Mouse (Mus musculus) bone marrow, adult 2 months (tissue): Measurements from ENCODE around the gene Adam33. TPM values are rescaled to one million over a fixed set of nuclear protein-coding genes. Genes with fewer than 3 reads are reported as not detected.
A peak's percentile ranks its signal among the peaks of the same experiment; 100 is the strongest.

Experiments
- H3K27ac ChIP-seq: fragments of 200-500 bp; 2 replicates; pipeline ENCODE4 v1.5.1; 2012; ENCODE audit warnings: low read depth, mild to moderate bottlenecking, control low read depth, inconsistent platforms, low read length; ENCODE audit not compliant: control insufficient read depth, poor library complexity, insufficient read depth
- H3K4me1 ChIP-seq: fragments of 200-500 bp; 2 replicates; pipeline ENCODE4 v1.6.1; 2011; ENCODE audit warnings: low read length; ENCODE audit not compliant: control insufficient read depth, insufficient read depth
- H3K4me3 ChIP-seq: fragments of 200-500 bp; replicated peaks from 2 replicates; pipeline ENCODE3; 2011; ENCODE audit warnings: mild to moderate bottlenecking, low read depth, low read length, control low read depth; ENCODE audit not compliant: control insufficient read depth
- CTCF ChIP-seq: fragments of 200-500 bp; IDR thresholded peaks from 2 replicates; pipeline ENCODE4 v1.5.1; 2011; ENCODE audit warnings: low read length, control low read depth; ENCODE audit not compliant: control insufficient read depth, insufficient read depth
- POLR2A ChIP-seq: fragments of 200-500 bp; IDR thresholded peaks from 2 replicates; pipeline ENCODE4 v1.6.1; 2011; ENCODE audit warnings: low read depth, mild to moderate bottlenecking, control low read depth, low read length, borderline replicate concordance; ENCODE audit not compliant: control insufficient read depth
- WGBS: fragments of 180-500 bp; shearing (Covaris S2); methylation state at CpG from one replicate; pipeline ENCODE4 v1.1.7; 2018; 5-methylcytosine and 5-hydroxymethylcytosine counted together
- polyA plus RNA-seq: library from polyadenylated mRNA; stranded (reverse); fragments of >200 nt; gene quantifications from 2 replicates; pipeline ENCODE4 v1.2.4, GENCODE M21; 2011; ENCODE audit warnings: low replicate concordance; ENCODE audit not compliant: missing spikeins, insufficient read depth, insufficient read length

Gene Adam33
- polyA plus RNA-seq, 1 experiment, result 47.9 TPM

DNA sequence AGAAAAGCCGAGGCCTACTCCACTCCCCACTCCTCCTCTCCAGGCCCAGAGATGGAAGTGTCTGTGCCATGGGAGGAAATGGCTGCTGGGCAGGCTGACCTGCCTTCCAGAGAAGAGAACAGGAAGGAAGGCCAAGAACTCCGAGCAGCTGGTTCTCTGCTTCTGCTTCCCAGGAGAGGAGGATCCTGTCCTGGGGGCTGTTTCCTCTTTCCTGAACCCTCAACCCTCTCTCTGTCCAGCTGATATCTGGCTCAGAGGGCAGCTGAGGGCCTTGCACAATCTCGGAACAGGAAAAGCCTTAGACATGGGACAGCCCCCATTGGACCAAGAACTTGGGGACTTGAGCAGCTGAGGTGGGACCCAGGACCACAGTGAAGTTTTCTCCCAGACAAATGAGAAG lies 27.2 kb upstream of the Adam33 start:
- H3K4me1 ChIP-seq, result peaks cover 6% of the 10 kb centered on the region; the same call in 1 of the 2 replicates
- H3K27ac ChIP-seq, result no peak overlapping the region
- 42% methylated on average over 3 of the region's 3 CpGs for WGBS
- TF ChIP-seq CTCF, result no peak
- TF ChIP-seq POLR2A, result no peak
- H3K4me3 ChIP-seq, result no peak overlapping the region

DNA sequence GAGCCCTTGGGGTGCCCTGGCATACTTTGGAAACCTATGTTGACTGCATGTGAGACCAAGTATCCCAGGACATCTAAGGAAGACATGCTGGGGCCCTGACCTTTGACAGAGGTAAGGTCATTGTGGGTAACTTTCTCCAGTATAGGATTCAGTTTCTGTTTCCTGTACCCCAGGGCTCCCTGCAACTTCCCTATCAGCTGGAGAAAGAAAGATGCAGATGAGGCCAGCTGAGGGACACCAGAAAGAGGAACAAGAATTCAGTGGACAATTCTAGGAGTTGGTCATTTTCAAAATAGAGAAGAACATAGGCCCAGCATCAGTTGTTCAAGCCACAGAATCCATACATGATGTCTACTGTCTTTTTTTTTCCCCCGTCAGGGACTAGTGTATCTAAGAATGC lies 26.0 kb upstream of the Adam33 start:
- Histone ChIP-seq H3K4me1 (peaks cover 6% of the 10 kb centered on the region; the same call in 1 of the 2 replicates), H3K27ac (no peak overlapping the region; the same call in 1 of the 2 replicates), H3K4me3 (no peak overlapping the region)
- TF ChIP-seq CTCF (no peak), POLR2A (no peak)
- 50% methylated on average over 1 of the region's 1 CpGs for WGBS

DNA sequence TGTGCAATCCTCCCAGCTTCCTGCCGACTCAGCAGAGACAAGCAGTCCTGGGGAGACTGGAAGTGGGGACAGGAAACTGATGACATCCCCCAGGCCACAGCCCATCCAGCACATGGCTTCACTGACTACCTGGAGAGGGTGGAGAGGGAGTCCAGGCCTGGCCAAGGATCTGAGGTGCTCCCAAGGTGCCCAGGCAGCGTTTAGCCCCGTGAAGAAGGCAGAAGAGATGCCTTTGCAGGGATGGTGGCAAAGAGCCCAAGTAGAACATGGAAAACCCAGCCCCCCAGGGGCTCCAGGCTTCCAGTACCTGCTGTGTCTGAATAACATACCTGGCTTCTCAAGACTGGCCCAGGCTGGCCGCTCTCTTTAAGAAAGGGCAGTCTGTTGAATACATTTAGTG lies 25.0 kb upstream of the Adam33 start:
- Histone ChIP-seq H3K27ac (no peak overlapping the region), H3K4me1 (peaks cover 6% of the 10 kb centered on the region; the same call in 1 of the 2 replicates), H3K4me3 (no peak overlapping the region)
- 65% methylated on average over 4 of the region's 4 CpGs for WGBS
- TF ChIP-seq CTCF, result no peak
- TF ChIP-seq POLR2A, result no peak

DNA sequence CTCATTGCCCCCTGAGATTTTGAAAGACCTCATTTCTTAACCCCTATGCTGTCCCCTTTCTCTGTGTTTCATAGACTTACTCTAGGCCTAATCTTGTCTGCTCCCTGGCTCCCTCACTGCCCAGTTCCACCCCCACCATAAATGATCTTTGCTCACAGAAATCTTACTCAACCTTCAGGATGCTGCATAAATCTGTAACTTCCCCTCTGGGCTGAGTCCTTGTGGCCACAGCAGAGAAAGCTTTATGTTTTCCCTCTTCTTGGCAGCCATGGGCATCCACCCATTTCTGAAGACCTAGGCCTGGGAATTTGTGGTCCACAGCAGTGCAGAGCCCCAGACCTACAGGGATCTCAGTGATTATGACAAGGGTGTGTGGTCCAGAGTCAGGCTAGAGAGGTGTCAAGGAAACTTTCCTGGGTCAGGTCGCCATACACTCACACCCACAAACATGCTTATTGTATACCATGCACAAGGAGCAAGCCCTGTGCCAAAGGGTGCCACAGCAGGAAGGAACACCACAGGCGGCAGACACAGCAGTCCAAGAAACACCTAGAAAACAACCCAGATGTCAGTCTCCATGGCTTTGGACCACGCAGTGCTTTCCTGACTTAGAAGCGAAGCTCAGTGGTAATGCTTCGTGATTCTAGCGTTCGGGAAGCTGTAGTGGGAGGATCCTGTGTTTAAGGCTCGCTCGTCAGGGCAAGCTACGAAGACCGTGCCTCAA lies 23.2 kb upstream of the Adam33 start, which contains the start of gene Siglec1:
TSS of gene Siglec1 (minus strand) at position 99 of the 724 bp plus-strand sequence.
- H3K4me1 ChIP-seq, result peaks cover 6% of the 10 kb centered on the region; the same call in 1 of the 2 replicates
- H3K4me3 ChIP-seq, result no peak within 1 kb of the TSS
- H3K27ac ChIP-seq, result peak within 1 kb of the TSS; percentile 1
- TF ChIP-seq CTCF (no peak), POLR2A (no peak)
- WGBS, result 27% methylated on average over 11 of the region's 11 CpGs

DNA sequence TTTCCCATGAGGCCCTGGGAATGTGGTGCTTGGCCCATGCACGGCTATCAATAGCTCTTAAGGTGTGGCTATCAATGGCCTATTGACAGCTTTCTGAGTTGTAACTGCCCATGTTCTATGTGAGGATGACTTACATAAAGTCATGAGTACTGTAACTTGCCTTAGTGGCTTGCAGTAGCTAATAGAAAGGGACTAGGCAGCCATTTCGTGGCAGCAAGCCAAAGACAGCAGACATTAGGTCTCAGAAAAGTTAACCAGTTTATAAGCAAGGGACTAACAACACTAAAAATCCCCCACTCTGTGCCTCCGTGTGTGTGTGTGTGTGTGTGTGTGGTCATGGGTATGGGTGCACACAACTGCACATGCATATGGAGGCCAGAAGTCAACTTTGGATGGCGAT lies 20.6 kb upstream of the Adam33 start:
- Histone ChIP-seq H3K4me1 (peaks cover 4% of the 10 kb centered on the region; the same call in 1 of the 2 replicates), H3K27ac (no peak overlapping the region), H3K4me3 (no peak overlapping the region)
- TF ChIP-seq POLR2A, result no peak
- TF ChIP-seq CTCF, result no peak
- WGBS, result 82% methylated on average over 4 of the region's 4 CpGs

DNA sequence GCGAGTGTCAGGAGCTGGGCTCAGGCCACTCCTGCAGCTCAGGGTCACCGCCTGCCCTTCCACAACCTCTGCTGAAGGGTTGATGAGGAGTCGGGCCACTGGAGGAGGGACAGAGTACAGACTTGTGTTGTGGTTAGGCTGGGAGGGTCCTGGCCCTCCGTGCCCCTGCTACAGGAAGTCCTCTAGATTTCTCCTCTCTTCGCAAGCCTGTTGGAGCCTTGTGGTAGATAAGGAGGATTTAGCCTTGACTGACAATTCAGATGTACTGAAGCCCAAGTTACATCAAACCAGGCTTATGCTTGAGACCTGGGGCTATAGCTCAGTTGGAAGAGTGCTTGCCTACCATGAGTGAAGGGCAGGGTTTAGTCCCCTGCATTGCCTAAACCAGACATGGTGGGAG lies 16.9 kb upstream of the Adam33 start:
- Histone ChIP-seq H3K27ac (no peak overlapping the region), H3K4me1 (no peaks in the 10 kb centered on the region), H3K4me3 (no peak overlapping the region)
- 25% methylated on average over 5 of the region's 5 CpGs for WGBS
- TF ChIP-seq CTCF, result no peak

DNA sequence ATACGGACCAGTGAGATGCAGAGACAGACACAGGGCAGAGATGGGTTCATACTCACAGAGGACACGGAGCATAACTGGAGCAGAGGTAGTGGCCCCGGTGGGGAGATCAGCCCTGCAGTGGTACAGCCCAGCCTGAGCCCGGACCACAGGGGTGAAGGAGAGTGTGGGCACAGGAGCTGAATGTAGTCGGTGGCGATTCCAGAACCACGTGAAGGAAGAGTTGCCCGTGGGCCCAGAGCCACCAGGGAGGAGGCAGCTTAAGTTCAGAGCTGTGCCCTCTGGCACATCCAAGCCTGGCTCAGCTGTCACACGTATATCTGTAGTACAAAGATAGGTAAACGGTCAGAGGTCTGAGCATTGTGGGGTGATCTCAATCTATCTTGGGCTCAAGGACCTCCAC lies 8.9 kb upstream of the Adam33 start:
- WGBS, result 86% methylated on average over 10 of the region's 10 CpGs
- Histone ChIP-seq H3K4me3 (no peak overlapping the region), H3K27ac (no peak overlapping the region), H3K4me1 (no peaks in the 10 kb centered on the region)
- TF ChIP-seq CTCF (no peak), POLR2A (no peak)

DNA sequence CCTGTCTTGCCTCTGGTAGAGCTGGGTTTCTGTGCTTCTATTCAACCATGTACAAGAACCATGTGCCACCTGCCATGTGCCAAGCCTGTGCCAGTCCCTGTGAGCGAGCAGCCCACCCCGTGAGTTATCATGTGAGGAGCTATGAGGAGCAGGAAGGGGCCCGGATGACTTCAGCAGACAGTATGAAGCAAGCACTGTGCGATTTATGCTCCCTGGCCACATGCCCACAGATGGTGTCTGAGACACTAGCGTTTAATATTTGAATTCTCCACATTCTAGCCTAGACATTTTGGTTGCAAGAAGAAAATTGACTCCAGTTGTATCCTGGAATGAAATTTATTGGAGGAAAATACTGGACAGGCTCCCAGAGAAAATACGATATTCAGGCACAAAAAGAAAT lies 3.9 kb upstream of the Adam33 start:
- WGBS, result 33% methylated on average over 6 of the region's 6 CpGs
- no peak overlapping the region for H3K4me3 ChIP-seq
- H3K4me1 ChIP-seq, result no peaks in the 10 kb centered on the region
- TF ChIP-seq POLR2A, result no peak
- TF ChIP-seq CTCF, result no peak
- no peak overlapping the region for H3K27ac ChIP-seq
